In the genomic region with DNA sequence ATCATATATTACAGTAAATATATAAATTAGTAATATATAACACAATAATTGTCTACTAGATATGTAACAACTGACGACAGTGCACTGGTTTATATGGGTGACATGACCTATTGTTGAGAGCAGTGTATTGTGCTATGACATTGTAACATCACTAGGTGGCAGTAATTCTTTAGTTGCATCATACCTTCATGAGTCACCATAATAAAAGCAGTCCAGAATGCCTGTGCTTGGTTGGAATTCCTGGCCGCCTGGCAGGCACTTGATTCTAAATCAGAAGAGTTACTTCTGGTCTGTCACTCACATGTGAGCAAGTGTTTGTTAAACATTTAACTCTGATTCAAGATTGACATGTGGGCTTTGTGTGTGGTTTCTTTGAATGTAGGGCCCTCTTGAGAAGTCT, we compare ENCODE assay signal across 8 mouse cellular contexts. TPM values are rescaled to one million over a fixed set of nuclear protein-coding genes. Genes with fewer than 3 reads are reported as not detected.
DNase-seq lines count a peak whose midpoint lies in the region; ATAC-seq and TF ChIP-seq lines count a peak whose summit lies in the region.

No protein-coding gene starts in this region.

- peak; percentile 67 for TF ChIP-seq CTCF in forebrain, postnatal 0 days (IDR thresholded peaks at IDR 0.05; ENCODE audit: low read depth)

- H3K4me1 ChIP-seq in forebrain, postnatal 0 days (ENCODE audit: insufficient read depth): no peaks in the 10 kb centered on the region
- H3K4me1 ChIP-seq in heart, embryonic 10.5 days: 0 out of 2 replicates have a peak, but pooled peaks cover 1% of the 10 kb centered on the region

- H3K9me3 ChIP-seq in forebrain, postnatal 0 days (ENCODE audit: low read length): no peaks in the 10 kb centered on the region
- H3K9me3 ChIP-seq in heart, embryonic 10.5 days: no peaks in the 10 kb centered on the region

- no peaks in the 10 kb centered on the region for H3K27me3 ChIP-seq in forebrain, postnatal 0 days (ENCODE audit: insufficient read depth, low read length)
- no peaks in the 10 kb centered on the region for H3K27me3 ChIP-seq in heart, embryonic 10.5 days (ENCODE audit: insufficient read depth, poor library complexity, severe bottlenecking)

- H3K9ac ChIP-seq in forebrain, postnatal 0 days: no peak overlapping the region

- DNase-seq in right cerebral cortex, adult 2 months (ENCODE audit: low spot score in 2 of 2): peak; percentile 25 to 43
- no peak for DNase-seq in right cerebral cortex, postnatal 25 days
- DNase-seq in c-Kit-positive CD71-positive TER-119-negative erythroid progenitor cells, embryonic 14.5 days (ENCODE audit: low read depth): peak; percentile 9
- peak; percentile 70 for DNase-seq in forebrain, postnatal 0 days
- peak; percentile 9 to 49 for DNase-seq in kidney, postnatal 25 days
- peak; percentile 59 for DNase-seq in mesoderm, embryonic 11.5 days (ENCODE audit: low read depth, low spot score)
- DNase-seq in thymus, postnatal 14 days: no peak
- no peak for DNase-seq in heart, embryonic 10.5 days (ENCODE audit: low spot score)

- H3K36me3 ChIP-seq in forebrain, postnatal 0 days (ENCODE audit: insufficient read depth): no peaks in the 10 kb centered on the region
- H3K36me3 ChIP-seq in heart, embryonic 10.5 days: no peaks in the 10 kb centered on the region

- H3K4me2 ChIP-seq in forebrain, postnatal 0 days (ENCODE audit: low read depth): no peak overlapping the region

- peak; percentile 58 for ATAC-seq in forebrain, postnatal 0 days

- 17% methylated on average over 2 of the region's 2 CpGs for WGBS in forebrain, postnatal 0 days
- WGBS in heart, embryonic 10.5 days: 32% methylated on average over 2 of the region's 2 CpGs

- no peak overlapping the region for H3K27ac ChIP-seq in forebrain, postnatal 0 days (ENCODE audit: low read depth, low read length)
- no peak overlapping the region for H3K27ac ChIP-seq in heart, embryonic 10.5 days

- no peak overlapping the region for H3K4me3 ChIP-seq in forebrain, postnatal 0 days (ENCODE audit: low read depth, low read length)
- H3K4me3 ChIP-seq in heart, embryonic 10.5 days: no peak overlapping the region

RNA-seq across cellular contexts. Expression of gene Crbn, which starts 5.0 kb away (rescaled TPM):
- total RNA-seq in forebrain, postnatal 0 days (2014; rRNA removed): 70.4 and 70.9 TPM in 2 replicates
- 51.3 and 53.3 TPM in 2 replicates for polyA plus RNA-seq in forebrain, postnatal 0 days (2015; fragmentation: Nextera tagmentation; extraction: Ambion mirVana)
- 30.2 and 36.1 TPM in 2 replicates for polyA plus RNA-seq in heart, embryonic 10.5 days (2016; fragmentation: Nextera tagmentation; extraction: Ambion mirVana)

RNA-seq across cellular contexts. Expression of gene Trnt1, which starts 36.0 kb away (rescaled TPM):
- 69.5 and 73.0 TPM in 2 replicates for total RNA-seq in forebrain, postnatal 0 days (2014; rRNA removed)
- polyA plus RNA-seq in forebrain, postnatal 0 days (2015; fragmentation: Nextera tagmentation; extraction: Ambion mirVana): 53.9 and 58.2 TPM in 2 replicates
- polyA plus RNA-seq in heart, embryonic 10.5 days (2016; fragmentation: Nextera tagmentation; extraction: Ambion mirVana): 55.7 and 64.8 TPM in 2 replicates

RNA-seq across cellular contexts. Expression of gene Il5ra, which starts 56.1 kb away (rescaled TPM):
- not detected in 2 replicates for total RNA-seq in forebrain, postnatal 0 days (2014; rRNA removed)
- polyA plus RNA-seq in forebrain, postnatal 0 days (2015; fragmentation: Nextera tagmentation; extraction: Ambion mirVana): 0.06 TPM in 1 of 2 replicates, not detected in the other
- polyA plus RNA-seq in heart, embryonic 10.5 days (2016; fragmentation: Nextera tagmentation; extraction: Ambion mirVana): not detected in 2 replicates

Comparison
In these comparisons a context has a peak if more than half of its experiments do, and no peak if none do; other contexts are left out.
1. DNase-seq: peak in right cerebral cortex, adult 2 months (2 of 2), c-Kit-positive CD71-positive TER-119-negative erythroid progenitor cells, embryonic 14.5 days (single experiment), forebrain, postnatal 0 days (single experiment), kidney, postnatal 25 days (2 of 2) and mesoderm, embryonic 11.5 days (single experiment); none in right cerebral cortex, postnatal 25 days (single experiment), thymus, postnatal 14 days (single experiment) and heart, embryonic 10.5 days (single experiment).